Comparison of ENCODE assay signal across 15 mouse cellular contexts in genomic region chr7:101066650-101067346, GRCm38 (mm10). TPM values are rescaled to one million over a fixed set of nuclear protein-coding genes. Genes with fewer than 3 reads are reported as not detected.
DNase-seq lines count a peak whose midpoint lies in the region; ATAC-seq and TF ChIP-seq lines count a peak whose summit lies in the region.
"Had no signal": no experiment of that assay in that cellular context is flagged by ENCODE, and none has a peak within 500 bp of the region (broad histone marks: within the 10 kb centered on the region; RNA-seq: fewer than 3 reads in every experiment).

No protein-coding gene starts in this region.

- H3K9ac ChIP-seq in forebrain, embryonic 16.5 days (replicated peaks; ENCODE audit: low read depth, low read length), result no peak overlapping the region
- H3K9ac ChIP-seq: forebrain, embryonic 12.5 days had no signal

- peak; percentile 54 to 66 for DNase-seq in heart, adult 18-20 months
- DNase-seq in heart, adult 8-10 months (ENCODE audit: low spot score), result no peak
- peak; percentile 47 for DNase-seq in 3T3-L1 (ENCODE audit: low read depth, low spot score)
- no peak for DNase-seq in urinary bladder, postnatal 36 days (ENCODE audit: low spot score in 2 of 2)
- DNase-seq in urinary bladder, postnatal 25 days (ENCODE audit: low spot score), result no peak
- DNase-seq: adrenal gland, adult 2 months; cerebellum, postnatal 36 days; kidney, postnatal 10 days; thymus, adult 18-20 months had no signal

- H3K4me2 ChIP-seq in forebrain, embryonic 16.5 days (ENCODE audit: low read length), result no peak overlapping the region
- H3K4me2 ChIP-seq: forebrain, embryonic 12.5 days had no signal

- peaks cover 10% of the 10 kb centered on the region; the same call in 1 of the 2 replicates for H3K4me1 ChIP-seq in bone marrow, adult 2 months (ENCODE audit: control insufficient read depth, insufficient read depth, low read length)
- H3K4me1 ChIP-seq in forebrain, embryonic 16.5 days (replicated peaks; ENCODE audit: control insufficient read depth, insufficient read depth, low read length), result peaks cover 2% of the 10 kb centered on the region; the same call in 1 of the 2 replicates
- H3K4me1 ChIP-seq: forebrain, embryonic 12.5 days had no signal

- no peak for TF ChIP-seq POLR2A in bone marrow, adult 2 months (IDR thresholded peaks at IDR 0.05; ENCODE audit: borderline replicate concordance, control insufficient read depth, low read depth, low read length)

- H3K27me3 ChIP-seq in forebrain, embryonic 16.5 days (replicated peaks; ENCODE audit: control insufficient read depth, insufficient read depth, low read length), result no peaks in the 10 kb centered on the region
- H3K27me3 ChIP-seq: megakaryocyte, embryonic 14.5 days had no signal

- H3K4me3 ChIP-seq in bone marrow, adult 2 months (replicated peaks; ENCODE audit: control insufficient read depth, low read depth, low read length), result no peak overlapping the region
- no peak overlapping the region for H3K4me3 ChIP-seq in forebrain, embryonic 16.5 days (replicated peaks; ENCODE audit: low read length)
- H3K4me3 ChIP-seq: forebrain, embryonic 12.5 days; megakaryocyte, embryonic 14.5 days had no signal

- no peaks in the 10 kb centered on the region for H3K9me3 ChIP-seq in forebrain, embryonic 16.5 days (ENCODE audit: control insufficient read depth, low read length)
- H3K9me3 ChIP-seq: forebrain, embryonic 12.5 days had no signal

- peak; percentile 90 for ATAC-seq in megakaryocyte, adult 5-6 weeks (ENCODE audit: poor library complexity, severe bottlenecking)
- ATAC-seq in forebrain, embryonic 16.5 days, result no peak
- ATAC-seq: hindbrain, embryonic 16.5 days had no signal

- 18% methylated on average over 3 of the region's 3 CpGs for WGBS in bone marrow, adult 2 months
- 69% methylated on average over 3 of the region's 3 CpGs for WGBS in forebrain, embryonic 16.5 days

- TF ChIP-seq CTCF in bone marrow, adult 2 months (IDR thresholded peaks at IDR 0.05; ENCODE audit: control insufficient read depth, insufficient read depth, low read length), result no peak

- peak overlapping the region; percentile 28 for H3K27ac ChIP-seq in bone marrow, adult 2 months (ENCODE audit: control insufficient read depth, insufficient read depth, low read depth, low read length, poor library complexity)
- no peak overlapping the region for H3K27ac ChIP-seq in forebrain, embryonic 16.5 days (ENCODE audit: low read length)
- H3K27ac ChIP-seq: forebrain, embryonic 12.5 days had no signal

- no peaks in the 10 kb centered on the region for H3K36me3 ChIP-seq in forebrain, embryonic 16.5 days (ENCODE audit: control insufficient read depth, insufficient read depth)
- H3K36me3 ChIP-seq: forebrain, embryonic 12.5 days had no signal

RNA-seq across cellular contexts. Expression of gene Fchsd2, which starts 25.9 kb away (rescaled TPM):
- 10 to 100 TPM; 18.3 to 22.5 TPM for total RNA-seq in heart, adult 18-20 months (2021)
- total RNA-seq in heart, adult 8-10 months (2022), result 10 to 100 TPM; 17.2 to 23.8 (median 19.1) TPM
- 7.2 and 22.6 TPM in 2 replicates for polyA plus RNA-seq in bone marrow, adult 2 months (2011; ENCODE audit: insufficient read depth, insufficient read length, low replicate concordance, missing spikeins)
- 19.7 and 22.1 TPM in 2 replicates for total RNA-seq in megakaryocyte, adult 5-6 weeks (2015)
- 17.2 and 18.1 TPM in 2 replicates for total RNA-seq in megakaryocyte, adult 5-6 weeks (2017)
- 45.5 and 50.4 TPM in 2 replicates for polyA plus RNA-seq in forebrain, embryonic 16.5 days (2015; fragmentation: Nextera tagmentation; extraction: Ambion mirVana)

RNA-seq across cellular contexts. Expression of gene P2ry2, which starts 54.1 kb away (rescaled TPM):
- total RNA-seq in heart, adult 18-20 months (2021), result 10 to 100 TPM; 19.5 to 20.1 TPM
- 10 to 100 TPM; 24.6 to 27.7 (median 27.2) TPM for total RNA-seq in heart, adult 8-10 months (2022)
- polyA plus RNA-seq in bone marrow, adult 2 months (2011; ENCODE audit: insufficient read depth, insufficient read length, low replicate concordance, missing spikeins), result 0.72 and 0.82 TPM in 2 replicates
- 1.6 and 2.1 TPM in 2 replicates for total RNA-seq in megakaryocyte, adult 5-6 weeks (2015)
- 3.6 and 3.7 TPM in 2 replicates for total RNA-seq in megakaryocyte, adult 5-6 weeks (2017)
- not detected in 2 replicates for polyA plus RNA-seq in forebrain, embryonic 16.5 days (2015; fragmentation: Nextera tagmentation; extraction: Ambion mirVana)

Comparison
In these comparisons a context has a peak if more than half of its experiments do, and no peak if none do; other contexts are left out.
1. DNase-seq: peak in heart, adult 18-20 months (2 of 2) and 3T3-L1 (single experiment); none in heart, adult 8-10 months (single experiment), urinary bladder, postnatal 36 days (0 of 2) and urinary bladder, postnatal 25 days (single experiment).
2. RNA of gene P2ry2, which starts 54.1 kb away (total RNA-seq): 24.6 to 27.7 TPM in heart, adult 8-10 months and 19.5 to 20.1 TPM in heart, adult 18-20 months; 1.6 to 3.7 TPM in megakaryocyte, adult 5-6 weeks; every median in the first group is over 4 times any median in the second.